Mouse (Mus musculus): ENCODE measurements around the gene Alpk1.

Alpk1 gene

DNA sequence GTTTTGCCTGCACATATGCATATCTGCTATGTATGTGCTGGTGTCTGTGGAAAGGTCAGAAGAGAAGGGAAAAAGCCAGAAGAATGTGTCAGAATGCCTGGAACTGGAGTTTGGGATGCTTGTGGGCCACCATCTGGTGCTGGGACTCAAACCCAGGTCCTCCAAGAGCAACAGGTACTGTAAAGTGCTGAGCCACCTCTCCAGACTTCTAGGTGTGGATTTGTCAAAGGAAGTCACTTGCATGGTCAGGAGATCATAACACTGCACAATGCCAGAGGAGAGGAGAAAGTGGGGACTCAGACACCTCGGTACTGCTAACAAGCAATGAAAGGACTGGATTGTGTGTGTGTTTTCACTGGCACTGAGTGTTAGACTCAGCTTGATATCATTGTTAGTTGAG, 150.1 kb downstream of the Alpk1 start:
- DNase-seq (ENCODE audit: low read depth, low spot score), result no peak

DNA sequence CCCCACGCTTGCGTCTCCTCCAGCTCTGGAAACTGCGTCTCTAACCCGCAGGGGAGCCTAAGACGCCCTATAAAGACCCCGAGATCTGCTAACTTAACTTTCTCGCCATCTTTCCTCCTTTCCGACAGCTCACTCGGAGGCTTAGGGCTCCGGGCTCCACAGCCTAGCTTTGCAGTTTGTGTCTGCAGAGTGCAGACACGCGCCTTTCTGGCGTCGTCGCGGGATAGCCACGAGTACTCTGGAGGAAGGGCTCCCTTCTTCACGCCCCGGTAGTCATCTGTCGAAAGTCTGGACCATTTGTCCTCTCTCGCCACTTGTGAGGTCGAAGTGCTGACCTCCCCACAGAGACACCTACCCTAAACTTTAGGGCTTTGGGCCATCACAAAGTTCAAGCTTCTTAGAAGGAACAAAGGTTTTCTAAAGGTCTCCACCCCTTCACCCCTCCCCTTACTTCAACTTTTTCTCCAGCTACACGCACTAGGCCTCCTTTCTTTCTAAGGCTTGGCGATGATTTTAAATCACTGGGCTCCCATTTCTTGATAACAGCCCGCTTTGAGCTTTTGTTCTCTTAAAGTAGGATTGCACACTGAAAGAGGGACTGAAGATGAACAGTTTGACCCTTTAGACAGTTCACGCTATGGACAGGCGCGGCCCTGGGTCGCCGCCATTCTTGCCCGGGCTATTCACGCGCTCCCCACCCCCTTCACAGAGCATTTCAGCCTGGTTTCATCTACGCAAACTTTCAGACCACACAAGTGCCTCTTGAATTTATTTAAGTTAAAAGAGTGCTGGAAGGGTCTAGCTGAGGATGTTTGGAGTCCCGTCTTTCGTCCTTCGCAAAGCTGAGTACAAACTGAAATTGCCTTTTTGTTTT, 151.8 kb downstream of the Alpk1 start:
- DNase-seq (ENCODE audit: low read depth, low spot score), result no peak

DNA sequence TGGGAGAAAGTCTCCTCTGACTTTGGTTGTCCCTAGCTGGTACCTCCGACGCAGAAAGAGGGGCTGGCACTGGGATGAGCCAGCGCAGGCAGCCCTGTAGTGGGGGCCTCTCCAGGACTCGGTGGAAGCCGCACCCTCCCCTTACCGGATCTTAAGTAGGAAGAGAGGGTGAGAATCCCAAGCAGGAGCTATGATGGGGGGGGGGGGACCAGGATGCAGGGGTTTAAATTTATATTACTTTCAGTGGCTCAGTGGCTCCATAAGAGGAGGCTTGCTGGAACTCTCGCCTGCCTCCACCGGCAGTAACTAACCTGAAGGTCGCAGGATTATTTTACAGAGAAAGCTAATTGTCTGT, 152.4 kb downstream of the Alpk1 start:
- no peak for DNase-seq (ENCODE audit: low read depth, low spot score)

DNA sequence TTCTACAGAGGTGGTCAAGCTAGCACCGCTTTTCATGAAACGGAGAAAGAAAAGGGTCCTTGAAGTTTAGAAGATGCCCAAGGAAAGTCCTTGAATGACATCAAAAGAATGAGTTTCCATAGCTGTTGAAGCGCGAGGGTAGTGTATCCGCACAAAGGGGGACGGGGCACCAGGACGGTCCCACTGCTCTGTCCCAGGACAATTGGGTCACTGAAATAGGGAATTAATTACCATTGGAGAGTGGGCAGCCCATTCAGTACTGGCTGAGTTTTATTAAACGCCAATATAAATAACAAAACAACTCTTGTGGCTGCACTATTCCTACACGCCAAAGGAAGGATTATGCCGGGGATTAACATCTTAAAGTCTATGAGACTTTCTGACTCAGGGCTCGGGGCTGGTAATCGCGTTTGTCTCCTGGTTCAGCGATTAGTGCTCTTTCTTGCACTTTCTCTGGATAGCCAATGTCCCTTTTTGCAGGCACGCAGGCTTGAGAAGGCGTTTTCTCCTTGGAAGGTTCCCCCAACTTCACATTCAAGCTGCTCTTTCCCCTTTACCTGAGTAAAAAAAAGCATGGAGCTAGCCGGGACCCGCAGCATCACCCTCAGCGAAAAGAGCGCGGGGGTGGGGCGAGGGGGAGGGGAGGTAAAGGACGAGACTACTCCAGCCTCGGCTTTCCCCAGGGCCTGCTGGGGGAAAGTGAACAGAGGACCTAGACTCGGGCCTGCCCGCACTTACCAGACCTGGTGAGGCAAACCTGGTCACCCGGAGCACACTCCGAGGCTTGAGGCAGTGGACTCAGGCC, 153.0 kb downstream of the Alpk1 start:
- DNase-seq (ENCODE audit: low read depth, low spot score), result no peak

DNA sequence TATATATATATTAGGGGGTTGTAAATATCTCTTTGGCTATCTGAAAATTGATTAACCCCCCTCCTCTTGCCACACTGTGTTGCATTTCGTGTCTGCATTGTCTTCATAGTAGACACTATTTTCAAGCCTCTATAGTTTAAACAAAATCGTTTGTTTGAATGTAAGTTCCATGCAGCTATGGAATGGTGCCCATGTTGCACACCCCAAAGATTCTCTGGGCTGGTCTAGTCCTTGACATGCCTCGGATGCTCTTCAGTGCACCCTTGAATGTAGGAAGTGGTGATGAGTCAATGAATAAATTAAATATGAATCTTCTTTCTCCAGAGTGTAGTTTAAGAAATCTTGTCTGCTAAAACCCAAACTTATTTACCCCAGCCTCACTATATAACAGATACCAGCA, 153.8 kb downstream of the Alpk1 start:
- DNase-seq (ENCODE audit: low read depth, low spot score), result no peak

DNA sequence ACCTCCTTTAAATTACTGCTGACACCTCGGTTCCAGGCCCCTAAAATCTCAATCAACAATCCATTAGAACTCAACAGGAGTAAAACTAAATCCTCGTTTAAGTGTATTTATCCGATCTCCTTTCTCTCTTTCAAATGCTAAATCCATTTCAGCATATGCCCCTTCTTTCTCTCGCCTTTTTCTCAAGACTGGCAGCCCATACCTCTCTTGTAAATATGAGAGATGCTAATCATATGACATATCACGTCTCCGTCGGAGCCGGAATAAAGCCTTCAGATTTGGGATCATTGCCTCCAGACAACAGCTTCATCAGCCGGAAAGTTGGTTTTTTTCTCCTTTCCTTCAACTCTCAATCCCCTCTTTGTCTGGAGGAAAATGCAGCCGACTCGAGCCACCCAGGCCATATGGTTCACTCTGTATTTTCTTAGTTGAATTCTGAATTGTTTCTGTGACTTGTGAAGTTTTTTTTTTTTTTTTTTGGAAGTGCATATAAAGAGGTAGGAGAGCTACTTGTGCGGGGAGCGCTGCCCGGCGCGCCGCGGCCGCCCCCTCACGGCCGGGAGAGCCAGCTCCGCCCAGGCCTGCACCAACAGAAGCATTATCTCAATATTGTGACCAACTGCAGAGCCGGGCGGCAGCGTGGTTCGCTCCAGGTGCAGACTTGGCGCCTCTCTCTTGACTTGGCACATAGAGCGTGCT, 154.5 kb downstream of the Alpk1 start:
- no peak for DNase-seq (ENCODE audit: low read depth, low spot score)

DNA sequence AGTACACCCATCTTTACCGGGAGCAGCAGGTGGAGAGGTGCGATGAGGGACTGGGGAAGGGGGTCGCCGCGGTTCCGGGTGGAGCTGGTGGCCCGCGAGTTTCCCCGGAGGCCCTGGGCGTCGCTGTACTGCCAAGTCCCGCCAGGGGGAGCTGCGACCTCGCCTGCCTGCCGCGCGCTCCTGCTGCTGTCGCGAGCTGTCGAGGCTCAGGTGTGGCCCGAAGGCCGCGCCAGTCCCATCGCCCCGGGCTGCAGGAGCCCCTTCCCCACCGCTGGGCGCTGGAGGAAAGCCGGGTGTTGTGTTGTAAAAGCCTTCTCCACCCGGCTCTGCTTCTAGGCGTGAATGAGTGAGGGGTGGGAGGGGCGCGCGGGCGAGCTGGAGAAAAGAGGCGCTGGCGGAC, 155.0 kb downstream of the Alpk1 start:
- DNase-seq (ENCODE audit: low read depth, low spot score), result peak; percentile 66

Measured in forelimb bud, embryonic 11.5 days (tissue).